Mouse (Mus musculus): Measurements from ENCODE around the gene Ccdc38. TPM values are rescaled to one million over a fixed set of nuclear protein-coding genes. Genes with fewer than 3 reads are reported as not detected.

Gene Ccdc38
- total RNA-seq, 1 experiment from 2014 or later: not detected

DNA sequence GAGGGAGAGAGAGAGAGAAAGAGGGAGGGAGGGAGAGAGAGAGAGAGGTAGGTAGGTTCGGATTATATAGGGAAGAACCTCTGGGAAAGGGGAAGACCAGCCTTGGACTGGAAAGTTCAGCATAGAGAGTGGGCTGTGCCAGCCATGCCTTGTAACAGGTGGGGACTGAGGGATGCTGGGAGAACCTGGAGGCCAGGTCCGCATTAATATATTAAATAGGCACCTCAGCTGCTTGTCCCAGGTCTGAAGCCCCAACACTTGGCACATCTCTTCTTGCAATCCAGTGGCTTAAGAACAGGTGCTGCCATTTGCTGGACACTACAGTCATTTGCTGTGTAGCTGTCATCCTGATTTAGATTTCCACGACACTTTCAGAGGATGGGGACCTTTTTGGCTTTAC lies 56.2 kb downstream of the Ccdc38 start:
- no peak for ATAC-seq (ENCODE audit: extremely low read depth, insufficient number of reproducible peaks, low FRiP score, poor library complexity, severe bottlenecking)

DNA sequence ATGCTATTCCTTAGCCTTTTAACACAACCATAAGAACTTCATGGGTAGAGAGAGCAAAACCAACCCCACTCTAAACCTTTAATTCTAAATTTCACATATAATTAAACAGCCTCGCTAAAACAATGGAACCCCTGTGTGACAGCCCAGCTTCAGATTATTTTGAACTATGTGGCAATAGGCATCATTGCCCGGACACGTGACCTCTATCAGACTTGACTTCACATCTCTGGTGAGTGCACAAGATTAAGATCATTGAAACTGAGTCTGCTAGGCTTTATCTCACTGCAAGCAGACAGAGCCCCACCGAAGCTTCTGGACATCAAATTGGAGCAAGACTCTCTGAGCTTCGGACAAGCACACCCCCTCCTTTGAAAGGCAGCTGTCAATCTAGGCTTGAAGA lies 61.9 kb downstream of the Ccdc38 start:
- ATAC-seq (ENCODE audit: extremely low read depth, insufficient number of reproducible peaks, low FRiP score, poor library complexity, severe bottlenecking): no peak

GRCm38 (mm10) chr10:93603256-93603655 lies 62.8 kb downstream of the Ccdc38 start:
- ATAC-seq (ENCODE audit: extremely low read depth, insufficient number of reproducible peaks, low FRiP score, poor library complexity, severe bottlenecking): no peak

DNA sequence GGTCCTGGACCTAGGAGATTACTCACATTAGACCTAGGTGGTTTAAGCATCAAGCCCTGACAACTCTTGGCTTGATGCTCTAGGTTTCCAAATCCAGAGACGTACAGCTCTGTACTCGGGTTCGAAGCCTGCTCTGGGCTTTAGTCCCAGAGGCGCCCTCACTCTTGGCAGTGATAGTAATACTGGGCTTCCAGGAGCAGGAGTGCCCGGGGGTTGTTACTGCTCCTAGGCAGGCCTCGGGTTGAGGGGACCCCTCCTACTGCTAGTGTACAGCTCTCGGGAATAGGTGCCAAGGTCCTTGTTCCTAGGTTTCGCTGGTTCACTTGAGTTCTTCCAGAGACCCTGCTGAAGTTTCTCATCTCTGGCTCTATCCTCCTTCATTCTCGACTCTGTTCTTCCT lies 65.9 kb downstream of the Ccdc38 start:
- ATAC-seq (ENCODE audit: extremely low read depth, insufficient number of reproducible peaks, low FRiP score, poor library complexity, severe bottlenecking): no peak

- 0 out of 2 replicates have a peak, but pooled peaks have one; percentile 26 for ATAC-seq (ENCODE audit: extremely low read depth, insufficient number of reproducible peaks, low FRiP score, poor library complexity, severe bottlenecking)
Measured at GRCm38 (mm10) chr10:93608051-93608450, 67.6 kb downstream of the Ccdc38 start.

DNA sequence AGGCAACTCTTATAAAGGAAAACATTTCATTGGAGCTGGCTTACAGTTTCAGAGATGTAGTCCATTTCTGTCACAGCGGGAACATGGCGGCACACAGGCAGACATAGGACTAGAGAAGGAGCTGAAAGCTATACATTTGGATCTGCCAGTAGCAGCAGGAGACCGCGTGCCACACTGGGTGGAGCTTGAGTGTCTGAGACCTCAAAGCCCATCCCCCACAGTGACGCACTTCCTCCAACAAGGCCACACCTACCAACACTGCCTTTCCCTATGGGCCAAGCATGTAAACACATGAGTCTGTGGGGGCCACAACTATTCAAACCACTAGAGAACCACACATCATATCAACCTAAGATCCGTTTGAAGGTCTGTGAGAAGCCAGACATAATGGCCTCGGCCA lies 68.8 kb downstream of the Ccdc38 start:
- no peak for ATAC-seq (ENCODE audit: extremely low read depth, insufficient number of reproducible peaks, low FRiP score, poor library complexity, severe bottlenecking)

GRCm38 (mm10) chr10:93610896-93611295 lies 70.5 kb downstream of the Ccdc38 start:
- no peak for ATAC-seq (ENCODE audit: extremely low read depth, insufficient number of reproducible peaks, low FRiP score, poor library complexity, severe bottlenecking)

GRCm38 (mm10) chr10:93611419-93612007 lies 71.1 kb downstream of the Ccdc38 start:
- peak; percentile 62 for ATAC-seq (ENCODE audit: extremely low read depth, insufficient number of reproducible peaks, low FRiP score, poor library complexity, severe bottlenecking)

GRCm38 (mm10) chr10:93614850-93615249 lies 74.4 kb downstream of the Ccdc38 start:
- 0 out of 2 replicates have a peak, but pooled peaks have one; percentile 6 for ATAC-seq (ENCODE audit: extremely low read depth, insufficient number of reproducible peaks, low FRiP score, poor library complexity, severe bottlenecking)

GRCm38 (mm10) chr10:93620438-93621179 lies 80.2 kb downstream of the Ccdc38 start:
- no peak for ATAC-seq (ENCODE audit: extremely low read depth, insufficient number of reproducible peaks, low FRiP score, poor library complexity, severe bottlenecking)

- no peak for ATAC-seq (ENCODE audit: extremely low read depth, insufficient number of reproducible peaks, low FRiP score, poor library complexity, severe bottlenecking)
Measured at GRCm38 (mm10) chr10:93623725-93624124, 83.3 kb downstream of the Ccdc38 start.

DNA sequence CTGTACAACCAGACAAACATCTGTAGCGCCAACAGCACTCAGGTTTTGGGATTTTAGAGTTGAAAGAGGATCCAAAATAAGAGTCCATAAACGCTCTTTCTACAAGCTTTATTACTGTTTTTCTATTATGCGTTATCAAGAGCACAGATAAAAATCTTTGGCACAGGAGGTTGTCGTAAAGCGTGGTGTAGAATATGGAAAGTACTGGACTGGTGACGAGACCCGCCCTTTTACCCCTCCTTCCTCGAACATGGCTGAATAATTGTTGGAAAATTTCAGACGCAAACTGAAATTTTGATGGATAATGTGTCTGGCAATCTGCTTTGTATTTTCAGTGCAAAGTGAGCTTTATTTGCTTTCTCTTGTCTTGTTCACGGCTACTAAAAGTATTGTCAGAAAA lies 83.7 kb downstream of the Ccdc38 start:
- no peak for ATAC-seq (ENCODE audit: extremely low read depth, insufficient number of reproducible peaks, low FRiP score, poor library complexity, severe bottlenecking)

DNA sequence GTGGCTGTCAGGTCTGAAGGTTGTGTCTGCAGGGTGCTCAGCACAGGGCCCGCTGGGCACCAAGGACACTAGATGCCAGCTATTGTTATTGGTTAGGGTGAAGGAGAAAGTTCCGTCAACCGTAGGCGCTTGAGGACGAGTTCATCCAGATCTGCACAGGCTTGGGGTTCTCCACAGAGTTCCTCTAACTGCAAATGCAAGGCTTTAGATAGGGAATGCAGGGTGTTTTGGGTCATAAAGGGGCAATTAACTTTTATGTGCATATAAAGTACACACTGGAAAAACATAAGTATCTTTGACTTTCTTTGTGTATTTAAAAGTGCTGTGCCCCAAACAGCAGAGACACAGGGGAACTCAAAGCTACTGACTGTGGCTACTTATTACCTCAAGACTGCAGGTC lies 89.9 kb downstream of the Ccdc38 start:
- no peak for ATAC-seq (ENCODE audit: extremely low read depth, insufficient number of reproducible peaks, low FRiP score, poor library complexity, severe bottlenecking)

GRCm38 (mm10) chr10:93632086-93632485 lies 91.7 kb downstream of the Ccdc38 start:
- no peak for ATAC-seq (ENCODE audit: extremely low read depth, insufficient number of reproducible peaks, low FRiP score, poor library complexity, severe bottlenecking)

- no peak for ATAC-seq (ENCODE audit: extremely low read depth, insufficient number of reproducible peaks, low FRiP score, poor library complexity, severe bottlenecking)
Measured at GRCm38 (mm10) chr10:93633563-93633962, 93.1 kb downstream of the Ccdc38 start.

Other genes starting within 250 kb of the Ccdc38 start
- 17.2 and 22.2 TPM in 2 replicates for gene Elk3, start 229.5 kb upstream of the Ccdc38 start, total RNA-seq (2017)
- gene Lta4h, start 87.2 kb upstream of the Ccdc38 start, total RNA-seq (2017): 65.7 and 69.6 TPM in 2 replicates
- gene Hal, start 51.9 kb upstream of the Ccdc38 start, total RNA-seq (2017): 0.35 and 0.37 TPM in 2 replicates
- 0.25 TPM in 1 of 2 replicates, not detected in the other for gene Amdhd1, start 599 bp upstream of the Ccdc38 start, total RNA-seq (2017)
- 27.2 and 40.0 TPM in 2 replicates for gene Snrpf, start 49.1 kb downstream of the Ccdc38 start, total RNA-seq (2017)
- not detected in 2 replicates for gene Ntn4, start 100.0 kb downstream of the Ccdc38 start, total RNA-seq (2017)